Mouse (Mus musculus) B cell, adult 67 days (primary cell): ENCODE data around the gene Hsfy2. TPM values are rescaled to one million over a fixed set of nuclear protein-coding genes. Genes with fewer than 3 reads are reported as not detected.

Experiments used
- total RNA-seq, 2 experiments: library from RNA; stranded (reverse); gene quantifications; 4 replicates each; pipeline ENCODE4 v1.2.4; 2023

The Hsfy2 gene
- not detected for total RNA-seq

DNA sequence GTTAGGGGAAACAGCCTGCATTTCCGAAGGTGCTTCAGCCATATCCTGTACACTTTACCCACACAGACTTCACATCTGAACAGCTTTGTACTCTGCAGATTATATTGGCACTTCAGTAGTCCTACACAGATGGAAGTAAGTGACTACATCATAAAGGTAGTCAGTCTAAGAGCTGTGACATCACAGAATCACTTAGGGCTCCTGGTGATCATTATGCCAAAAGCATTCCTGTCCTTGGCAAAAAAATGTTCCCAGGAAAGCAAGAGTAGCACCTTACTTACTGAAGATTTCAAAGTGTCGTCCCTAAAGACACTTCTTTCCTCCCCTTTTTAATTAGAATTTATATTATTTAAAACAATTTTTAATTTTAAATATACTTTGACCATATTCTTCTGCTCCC, at the start of gene Hsfy2:
Hsfy2 (minus strand) TSS at position 101 of the 400 bp plus-strand sequence.

